Mouse (Mus musculus): ENCODE results near the gene Crocc2. TPM values are rescaled to one million over a fixed set of nuclear protein-coding genes. Genes with fewer than 3 reads are reported as not detected.

Crocc2 gene
- 0.05 TPM for polyA plus RNA-seq (2017; shearing (Covaris generic))

GRCm38 (mm10) chr1:93168295-93168775 is at the start of gene Crocc2:
Gene Crocc2 (plus strand): TSS chr1:93168725.

GRCm38 (mm10) chr1:93135036-93135526 is 33.4 kb upstream of the Crocc2 start, which contains the start of gene Agxt:
Gene Agxt (plus strand): TSS chr1:93135240.

DNA sequence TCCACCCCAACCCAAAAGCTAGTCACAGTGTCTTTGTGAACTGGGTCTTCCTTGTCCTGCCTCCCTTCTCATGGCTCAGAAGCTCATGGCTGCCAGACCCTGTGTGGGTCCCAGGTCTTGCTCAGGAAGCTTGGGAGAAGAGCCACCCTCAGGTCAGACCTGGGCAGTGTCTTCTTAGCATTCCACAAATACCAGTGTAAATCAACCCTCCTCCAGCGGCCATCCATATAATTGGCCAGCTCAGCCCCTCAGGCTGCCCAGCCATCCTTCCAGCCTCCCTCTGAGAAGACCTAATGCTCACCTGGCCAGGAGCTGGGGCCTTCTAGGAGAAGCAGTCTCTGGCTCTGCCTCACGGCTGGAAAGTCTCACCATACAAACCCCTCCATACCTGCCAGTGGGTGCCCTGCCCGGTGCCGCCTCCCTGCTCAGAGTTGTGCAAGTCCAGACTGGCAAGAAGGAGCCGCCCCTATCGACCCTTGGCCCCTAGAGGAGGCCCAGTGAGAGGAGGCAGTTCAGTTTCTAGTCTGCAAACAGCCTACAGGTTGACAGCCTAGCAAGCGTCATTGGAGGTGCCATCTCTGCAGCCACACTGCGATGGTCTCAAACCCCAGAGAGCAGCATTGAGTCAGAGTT is 7.9 kb upstream of the Crocc2 start, which contains the start of gene 2310007B03Rik:
2310007B03Rik (minus strand) TSS at position 448 of the 633 bp plus-strand sequence.

DNA sequence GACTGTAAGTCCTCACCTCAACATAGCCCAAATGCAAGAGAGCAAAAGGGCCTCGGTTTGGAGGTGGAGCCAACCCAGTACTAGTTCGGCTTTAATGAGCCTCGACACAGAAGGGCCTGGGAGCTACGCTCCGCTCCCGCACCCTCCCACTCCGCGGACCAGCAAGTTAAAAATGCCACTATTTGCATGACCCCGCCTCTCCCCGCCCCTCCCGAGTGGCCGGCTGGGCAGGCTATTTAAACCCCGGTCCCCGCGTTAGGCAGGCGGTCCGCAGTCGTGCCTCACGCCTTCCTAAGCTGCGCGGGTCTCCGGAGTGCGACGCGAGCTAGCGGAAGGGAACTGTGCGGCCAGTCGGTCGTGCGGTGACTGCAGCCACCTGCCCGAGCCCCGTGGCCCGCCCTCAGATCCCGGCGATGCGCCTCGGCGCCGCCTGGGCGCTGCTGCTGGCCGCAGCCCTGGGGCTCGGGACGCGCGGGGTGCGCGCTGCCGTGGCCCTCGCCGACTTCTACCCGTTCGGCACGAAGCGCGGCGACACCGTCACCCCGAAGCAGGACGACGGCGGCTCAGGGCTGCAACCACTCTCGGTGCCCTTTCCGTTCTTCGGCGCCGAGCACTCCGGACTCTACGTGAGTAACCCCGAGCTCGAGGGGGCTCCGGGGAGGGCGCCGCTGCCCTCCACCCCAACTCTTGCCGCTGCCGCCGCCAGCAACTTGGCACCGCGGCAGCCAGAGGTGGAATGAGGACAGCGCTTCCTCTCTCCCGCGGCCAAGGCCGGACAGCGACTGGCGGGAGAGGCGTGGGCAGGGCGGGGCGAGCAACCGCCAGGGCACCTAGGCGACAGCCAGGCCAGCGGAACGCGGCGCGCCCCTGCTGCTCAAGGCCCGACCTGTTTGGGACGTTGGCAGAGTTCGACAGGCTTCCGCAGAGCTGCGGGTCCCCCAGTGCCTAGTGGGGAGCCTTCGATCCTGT is 67.3 kb downstream of the Crocc2 start, which contains the start of gene Sned1:
Sned1 (plus strand) TSS at position 266 of the 969 bp plus-strand sequence.

Other genes starting within 250 kb of the Crocc2 start
- gene Capn10, start 234.3 kb upstream of the Crocc2 start, polyA plus RNA-seq (2017; shearing (Covaris generic)) = 12.2 TPM
- gene Gpr35, start 217.9 kb upstream of the Crocc2 start, polyA plus RNA-seq (2017; shearing (Covaris generic)) = 3.8 TPM
- not detected for gene Aqp12, start 162.4 kb upstream of the Crocc2 start, polyA plus RNA-seq (2017; shearing (Covaris generic))
- gene Kif1a, start 66.8 kb upstream of the Crocc2 start, polyA plus RNA-seq (2017; shearing (Covaris generic)) = not detected
- not detected for gene Agxt, start 33.5 kb upstream of the Crocc2 start, polyA plus RNA-seq (2017; shearing (Covaris generic))
- gene 2310007B03Rik, start 7.8 kb upstream of the Crocc2 start, polyA plus RNA-seq (2017; shearing (Covaris generic)) = not detected
- 0.22 TPM for gene Sned1, start 67.1 kb downstream of the Crocc2 start, polyA plus RNA-seq (2017; shearing (Covaris generic))
- 21.7 TPM for gene Mterf4, start 137.2 kb downstream of the Crocc2 start, polyA plus RNA-seq (2017; shearing (Covaris generic))
- 67.5 TPM for gene Ppp1r7, start 174.1 kb downstream of the Crocc2 start, polyA plus RNA-seq (2017; shearing (Covaris generic))
- gene Pask, start 174.8 kb downstream of the Crocc2 start, polyA plus RNA-seq (2017; shearing (Covaris generic)) = 1.7 TPM
- gene Ano7, start 205.2 kb downstream of the Crocc2 start, polyA plus RNA-seq (2017; shearing (Covaris generic)) = 0.76 TPM